Mouse (Mus musculus) forebrain, embryonic 13.5 days (tissue): ENCODE measurements at regions not wholly inside any gene's neighbourhood (a gene's known extent, or its start where the extent isn't known, plus 50 kb on each side); places are given as distances from the start of the nearest gene placed in this dataset.

Experiments used
- ATAC-seq: fragments of 200-750 bp; cut with Nextera tagmentation; 2 replicates; pipeline ENCODE4 v1.8.0; 2017
- H3K27ac ChIP-seq: fragments of 300-500 bp; sonication (generic); 2 replicates; pipeline ENCODE4 v1.5.1; 2015; ENCODE audit warnings: inconsistent platforms, mild to moderate bottlenecking, moderate library complexity
- H3K27me3 ChIP-seq: fragments of 300-500 bp; sonication (generic); 2 replicates; pipeline ENCODE4 v1.6.1; 2015; ENCODE audit warnings: mild to moderate bottlenecking, inconsistent platforms
- H3K36me3 ChIP-seq: fragments of 300-500 bp; sonication (generic); 2 replicates; pipeline ENCODE4 v1.6.1; 2015; ENCODE audit warnings: mild to moderate bottlenecking, inconsistent platforms; ENCODE audit not compliant: poor library complexity, severe bottlenecking
- H3K4me1 ChIP-seq: fragments of 300-500 bp; sonication (generic); 2 replicates; pipeline ENCODE4 v1.6.1; 2015; ENCODE audit warnings: inconsistent platforms
- H3K4me2 ChIP-seq: fragments of 300-500 bp; sonication (generic); 2 replicates; pipeline ENCODE4 v1.6.1; 2015; ENCODE audit warnings: inconsistent platforms, mild to moderate bottlenecking, moderate library complexity
- H3K4me3 ChIP-seq: fragments of 300-500 bp; sonication (generic); 2 replicates; pipeline ENCODE4 v1.5.1; 2015; ENCODE audit warnings: mild to moderate bottlenecking, inconsistent platforms
- H3K9ac ChIP-seq: fragments of 300-500 bp; sonication (generic); 2 replicates; pipeline ENCODE4 v1.6.1; 2015; ENCODE audit warnings: mild to moderate bottlenecking, inconsistent platforms
- H3K9me3 ChIP-seq: fragments of 300-500 bp; sonication (generic); replicated peaks from 2 replicates; pipeline ENCODE4 v1.6.1; 2016; ENCODE audit warnings: inconsistent platforms
- WGBS: fragments of 180-500 bp; shearing (Covaris S2); methylation state at CpG from one replicate; pipeline ENCODE4 v1.1.7; 2015; 5-methylcytosine and 5-hydroxymethylcytosine counted together

DNA sequence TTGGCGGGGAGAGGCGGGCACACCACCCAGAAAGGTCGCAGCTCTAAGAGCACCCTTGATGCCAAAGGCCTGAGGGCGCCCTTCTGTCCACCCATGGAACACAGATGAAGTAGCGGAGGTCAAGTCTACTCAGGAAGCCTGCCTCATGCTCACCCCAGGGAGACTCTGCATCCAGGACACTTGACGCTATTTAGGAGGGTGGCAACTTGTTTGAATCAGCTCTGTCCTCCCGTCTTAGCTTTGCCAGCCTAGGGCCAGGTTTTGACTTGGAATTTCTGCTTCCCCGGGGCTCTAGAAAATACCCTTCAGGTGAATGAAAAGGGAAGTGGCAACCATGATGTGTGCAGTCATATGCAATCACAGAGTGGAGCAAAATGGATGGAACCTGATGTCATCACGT lies 389.2 kb upstream of the Tshz3 start:
- Histone ChIP-seq H3K27ac (no peak overlapping the region), H3K36me3 (no peaks in the 10 kb centered on the region), H3K9me3 (no peaks in the 10 kb centered on the region), H3K27me3 (no peaks in the 10 kb centered on the region), H3K4me3 (no peak overlapping the region), H3K4me2 (no peak overlapping the region), H3K9ac (no peak overlapping the region), H3K4me1 (no peaks in the 10 kb centered on the region)
- WGBS: 88% methylated on average over 9 of the region's 9 CpGs
- ATAC-seq: no peak

DNA sequence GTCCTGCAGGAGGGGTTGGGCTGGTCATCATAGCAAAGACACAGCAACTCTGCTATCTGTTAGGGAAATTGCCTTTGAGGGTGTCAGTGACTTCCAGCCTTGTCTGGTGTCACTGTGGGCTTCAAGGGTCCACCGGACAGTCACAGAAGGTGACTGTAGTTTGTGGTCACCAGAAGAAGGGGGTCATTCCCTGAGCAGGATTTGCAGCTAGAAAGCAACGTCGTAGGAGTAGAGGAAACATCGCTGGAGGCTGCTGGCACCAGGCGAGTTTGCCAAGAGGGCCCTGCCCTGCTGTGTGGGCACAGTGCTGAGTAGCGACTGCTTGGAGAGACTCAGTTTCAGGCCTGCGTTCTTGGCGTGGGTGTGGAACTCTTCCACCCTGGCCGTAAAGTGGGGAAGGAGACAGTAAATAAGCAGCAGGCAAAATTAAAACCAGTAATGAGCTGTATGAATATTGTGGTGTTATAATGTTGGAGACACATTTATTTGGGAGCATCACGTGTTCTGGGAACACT lies 389.8 kb upstream of the Tshz3 start:
- Histone ChIP-seq H3K4me1 (no peaks in the 10 kb centered on the region), H3K9me3 (no peaks in the 10 kb centered on the region), H3K4me3 (no peak overlapping the region), H3K9ac (no peak overlapping the region), H3K4me2 (no peak overlapping the region), H3K36me3 (no peaks in the 10 kb centered on the region), H3K27me3 (no peaks in the 10 kb centered on the region), H3K27ac (no peak overlapping the region)
- ATAC-seq: no peak
- 89% methylated on average over 10 of the region's 10 CpGs for WGBS

DNA sequence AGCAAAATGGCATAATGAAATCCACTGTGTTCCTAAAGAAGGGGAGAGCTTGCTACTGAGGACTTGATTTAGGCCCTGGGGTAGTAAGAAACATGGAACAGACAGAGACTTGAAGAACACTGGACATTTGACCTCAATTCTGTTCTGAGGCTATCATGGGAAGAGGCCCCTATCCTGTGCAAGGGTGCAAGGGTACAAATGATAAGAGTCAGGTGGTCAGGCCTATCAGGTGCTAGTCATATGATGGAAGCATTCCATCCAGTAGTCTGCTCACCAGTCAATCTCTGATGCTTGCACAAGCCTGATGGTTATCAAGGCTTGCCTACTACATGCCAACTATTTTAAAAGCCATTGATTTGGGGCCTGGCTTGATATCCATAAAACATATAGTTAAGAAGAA lies 420.6 kb upstream of the Tshz3 start:
- Histone ChIP-seq H3K4me3 (no peak overlapping the region), H3K36me3 (no peaks in the 10 kb centered on the region), H3K9me3 (no peaks in the 10 kb centered on the region), H3K9ac (no peak overlapping the region), H3K4me2 (no peak overlapping the region), H3K27ac (no peak overlapping the region), H3K27me3 (no peaks in the 10 kb centered on the region), H3K4me1 (no peaks in the 10 kb centered on the region)
- ATAC-seq: no peak

DNA sequence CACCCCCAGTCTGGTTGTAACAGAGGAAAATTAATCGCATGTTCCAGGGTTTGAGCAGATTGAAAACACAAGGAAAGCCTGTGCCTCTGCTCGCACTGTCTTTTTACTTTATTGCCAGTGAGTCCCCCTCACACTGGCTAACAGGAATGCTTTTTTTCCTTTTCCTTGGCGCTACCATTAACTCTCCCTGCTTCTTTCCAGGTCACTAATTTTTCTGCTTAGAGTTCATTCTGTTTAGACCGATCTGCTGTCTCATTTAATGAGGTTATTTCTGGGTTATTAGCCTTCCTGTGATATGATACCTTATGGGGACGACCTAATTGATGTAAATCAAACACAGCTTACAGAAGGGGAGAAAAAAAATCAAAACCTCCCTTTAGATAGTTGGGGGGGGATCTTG lies 429.0 kb upstream of the Tshz3 start:
- no peak overlapping the region for H3K27ac ChIP-seq
- WGBS: 9% methylated on average over 5 of the region's 5 CpGs

DNA sequence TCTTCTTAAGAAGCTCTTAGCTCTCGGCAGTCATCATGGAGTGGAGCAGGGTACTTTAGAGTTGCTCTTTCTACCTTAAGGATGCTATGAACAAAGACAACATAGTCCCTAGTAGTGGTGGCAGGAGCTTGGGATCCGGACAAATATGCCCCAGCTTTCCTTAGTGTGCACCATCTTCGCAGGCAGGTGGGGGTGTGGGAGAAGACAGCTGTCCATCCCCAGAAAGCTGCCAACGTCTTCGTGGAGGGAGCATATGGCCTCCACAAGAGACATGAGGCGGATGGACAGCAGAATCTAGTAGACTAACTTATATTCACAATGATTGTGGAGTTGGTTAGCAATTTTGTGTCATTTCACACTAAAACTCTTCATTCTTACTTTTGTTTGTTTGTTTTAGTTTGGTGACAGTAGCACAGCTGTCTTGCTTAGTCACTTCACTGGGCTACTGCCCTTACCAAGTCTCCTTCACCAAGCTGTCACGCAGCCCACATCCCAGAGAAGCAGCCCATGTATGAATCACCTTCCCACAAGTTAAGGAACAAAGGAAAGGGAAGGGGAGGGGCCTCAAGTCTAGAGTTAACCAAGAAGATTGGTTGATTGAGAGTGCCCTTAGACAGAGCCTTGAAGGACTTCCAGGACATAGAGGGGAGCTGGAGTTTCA lies 432.6 kb upstream of the Tshz3 start:
- Histone ChIP-seq H3K4me2 (no peak overlapping the region), H3K36me3 (no peaks in the 10 kb centered on the region), H3K9ac (no peak overlapping the region), H3K4me3 (no peak overlapping the region), H3K4me1 (peaks cover 9% of the 10 kb centered on the region; the same call in 1 of the 2 replicates), H3K27ac (no peak overlapping the region), H3K27me3 (peaks cover 7% of the 10 kb centered on the region; the same call in 1 of the 2 replicates), H3K9me3 (no peaks in the 10 kb centered on the region)
- WGBS: 81% methylated on average over 7 of the region's 7 CpGs
- ATAC-seq: no peak

More for the DNA sequence above, 429.0 kb upstream of the Tshz3 start:
- no peak for ATAC-seq
- Histone ChIP-seq H3K36me3 (no peaks in the 10 kb centered on the region), H3K4me2 (no peak overlapping the region), H3K4me3 (no peak overlapping the region), H3K27me3 (peaks cover 10% of the 10 kb centered on the region; the same call in 1 of the 2 replicates), H3K4me1 (peaks cover 9% of the 10 kb centered on the region; the same call in 1 of the 2 replicates), H3K9ac (no peak overlapping the region), H3K9me3 (no peaks in the 10 kb centered on the region)

DNA sequence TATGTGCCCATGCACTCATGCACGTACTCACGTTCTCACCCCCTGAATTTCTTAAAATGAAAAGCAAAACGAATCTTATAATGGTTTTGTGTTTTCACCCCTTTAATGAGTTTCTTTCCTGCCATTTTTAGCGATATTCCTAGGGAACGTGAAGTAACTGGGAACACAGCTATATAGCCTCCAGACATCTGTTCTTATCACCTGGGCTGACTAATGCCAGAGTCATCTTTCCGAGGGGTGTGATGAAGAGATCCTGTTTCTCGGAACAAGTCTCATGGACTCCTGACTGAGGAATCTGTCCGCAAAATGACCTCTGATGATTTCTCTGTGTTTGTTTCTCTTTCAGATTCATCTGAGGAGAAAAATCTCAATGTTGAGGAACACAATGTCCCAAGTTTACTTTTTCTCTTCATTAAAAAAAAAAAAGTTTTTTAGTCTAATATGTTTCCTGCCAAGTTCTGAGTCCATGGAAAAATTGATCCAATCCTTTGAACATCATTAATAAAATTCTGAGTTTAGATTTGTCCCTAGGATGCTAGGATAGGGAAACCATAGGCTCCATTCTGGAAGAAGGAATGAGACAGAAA lies 435.7 kb upstream of the Tshz3 start:
- WGBS: 86% methylated on average over 8 of the region's 8 CpGs

DNA sequence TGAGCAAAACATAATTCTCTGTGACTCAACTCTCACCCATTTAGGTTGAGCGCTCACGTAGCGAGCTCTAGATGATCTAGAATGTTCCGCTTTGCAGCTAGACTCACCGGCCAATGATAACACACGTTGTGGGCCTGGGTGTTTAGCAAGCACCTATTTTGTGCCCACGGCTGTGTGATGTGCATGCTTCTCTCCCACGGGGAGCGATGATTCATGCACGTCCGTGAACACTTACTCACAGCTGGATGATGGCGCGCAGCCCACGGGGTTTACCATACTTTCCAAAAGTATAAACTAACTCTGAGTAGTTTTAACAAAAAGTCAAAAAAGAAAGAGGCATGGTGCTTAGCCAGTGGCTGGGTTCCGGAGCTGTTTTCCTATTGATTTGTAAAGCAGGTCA lies 440.8 kb upstream of the Tshz3 start:
- Histone ChIP-seq H3K4me2 (no peak overlapping the region), H3K4me1 (no peaks in the 10 kb centered on the region), H3K4me3 (no peak overlapping the region), H3K27me3 (no peaks in the 10 kb centered on the region), H3K27ac (no peak overlapping the region), H3K9me3 (no peaks in the 10 kb centered on the region), H3K9ac (no peak overlapping the region), H3K36me3 (no peaks in the 10 kb centered on the region)
- no peak for ATAC-seq
- WGBS: 94% methylated on average over 15 of the region's 15 CpGs

More for the DNA sequence above, 435.7 kb upstream of the Tshz3 start:
- no peak for ATAC-seq
- Histone ChIP-seq H3K27me3 (0 out of 2 replicates have a peak, but pooled peaks cover 2% of the 10 kb centered on the region), H3K36me3 (no peaks in the 10 kb centered on the region), H3K9me3 (no peaks in the 10 kb centered on the region), H3K4me3 (no peak overlapping the region), H3K4me2 (no peak overlapping the region), H3K4me1 (no peaks in the 10 kb centered on the region), H3K9ac (no peak overlapping the region), H3K27ac (no peak overlapping the region)

DNA sequence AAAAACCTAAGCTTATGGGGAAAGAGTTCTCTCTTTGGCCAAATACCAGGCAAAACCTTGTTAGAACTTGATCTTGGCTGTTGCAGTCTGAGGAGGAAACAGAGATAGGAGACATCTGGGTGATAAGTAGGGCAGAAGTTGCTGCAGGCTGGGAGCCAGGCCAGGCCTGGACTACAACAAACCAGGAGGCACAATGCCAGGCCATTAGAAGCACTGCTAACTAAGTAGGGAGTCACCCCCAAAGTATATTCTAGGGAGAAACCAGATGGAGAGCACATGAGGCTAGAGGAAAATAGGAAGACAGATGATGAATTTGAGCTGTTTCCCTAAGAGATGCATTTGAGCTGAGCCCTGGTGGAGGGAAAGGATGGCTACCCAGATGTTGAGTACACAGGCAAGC lies 444.6 kb upstream of the Zfp507 start:
- no peak overlapping the region for H3K9ac ChIP-seq
- no peak overlapping the region for H3K4me2 ChIP-seq
- no peak overlapping the region for H3K4me3 ChIP-seq
- ATAC-seq: no peak
- no peaks in the 10 kb centered on the region for H3K9me3 ChIP-seq
- no peaks in the 10 kb centered on the region for H3K27me3 ChIP-seq
- H3K27ac ChIP-seq: no peak overlapping the region
- peaks cover 4% of the 10 kb centered on the region; the same call in 1 of the 2 replicates for H3K4me1 ChIP-seq
- no peaks in the 10 kb centered on the region for H3K36me3 ChIP-seq

DNA sequence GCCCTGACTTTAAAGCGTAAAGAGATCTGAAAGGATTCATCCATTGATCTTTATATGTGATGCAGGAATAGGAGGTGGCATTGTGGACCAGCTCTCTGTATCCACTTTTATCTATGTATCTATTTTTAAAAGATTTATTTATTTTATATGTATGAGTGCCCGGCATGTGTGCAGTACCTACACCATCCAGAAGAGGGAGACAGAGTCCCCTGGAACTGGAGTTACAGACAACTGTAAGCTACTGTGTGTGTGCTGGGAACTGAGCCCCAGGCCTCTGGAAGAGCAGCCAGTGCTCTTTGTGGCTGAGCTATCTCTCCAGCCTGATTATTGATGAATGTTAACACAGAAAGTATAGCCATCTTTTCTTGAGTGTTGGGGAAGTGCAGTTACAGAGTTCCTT lies 433.9 kb upstream of the Zfp507 start:
- no peak for ATAC-seq
- no peak overlapping the region for H3K4me3 ChIP-seq
- no peaks in the 10 kb centered on the region for H3K36me3 ChIP-seq
- peaks cover 3% of the 10 kb centered on the region; the same call in 1 of the 2 replicates for H3K9me3 ChIP-seq
- no peaks in the 10 kb centered on the region for H3K4me1 ChIP-seq
- no peak overlapping the region for H3K4me2 ChIP-seq
- H3K9ac ChIP-seq: no peak overlapping the region
- 97% methylated on average over 2 of the region's 2 CpGs for WGBS
- H3K27me3 ChIP-seq: no peaks in the 10 kb centered on the region
- H3K27ac ChIP-seq: no peak overlapping the region

DNA sequence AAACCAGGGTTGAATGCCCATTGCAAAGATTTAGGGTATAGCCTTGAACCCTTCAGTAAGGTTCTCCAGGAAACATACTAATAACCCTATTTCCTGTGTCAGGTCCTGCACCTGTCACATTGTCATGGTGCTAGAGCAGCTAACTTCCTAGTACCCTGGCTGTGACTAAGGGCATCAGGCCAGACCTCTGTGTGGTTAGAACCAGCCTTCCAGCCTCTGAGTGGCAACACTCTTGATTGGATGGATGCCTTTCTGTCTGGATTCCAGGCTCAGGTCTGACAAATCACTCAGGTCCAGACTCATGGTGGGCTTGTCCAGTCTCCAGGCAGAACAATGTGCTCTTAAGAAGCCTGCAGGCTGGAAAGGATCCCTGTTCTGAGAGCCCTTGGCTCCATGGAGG lies 426.2 kb upstream of the Zfp507 start:
- Histone ChIP-seq H3K4me1 (no peaks in the 10 kb centered on the region), H3K27ac (no peak overlapping the region), H3K36me3 (no peaks in the 10 kb centered on the region), H3K9ac (no peak overlapping the region), H3K27me3 (no peaks in the 10 kb centered on the region), H3K4me3 (no peak overlapping the region), H3K9me3 (no peaks in the 10 kb centered on the region), H3K4me2 (no peak overlapping the region)
- no peak for ATAC-seq

DNA sequence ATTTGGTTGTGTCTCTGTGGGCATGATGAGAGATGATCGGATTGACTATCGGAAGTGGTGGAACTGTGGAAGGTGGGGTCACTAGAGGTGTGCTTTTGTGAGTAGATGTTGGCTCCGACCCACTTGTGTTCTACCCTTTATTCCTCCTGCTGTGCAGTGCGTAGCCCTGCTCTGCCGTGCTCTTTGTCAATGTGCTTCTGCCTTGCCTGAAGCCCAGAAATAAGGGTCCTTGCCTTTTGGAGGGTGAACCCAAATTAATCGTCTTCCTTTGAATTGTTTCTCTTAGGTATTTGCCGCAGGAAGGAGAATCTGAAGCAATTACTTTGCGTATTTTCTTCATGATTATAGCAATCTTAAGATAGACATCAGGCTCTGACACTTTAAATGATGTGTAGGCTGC lies 421.6 kb upstream of the Zfp507 start:
- Histone ChIP-seq H3K4me2 (no peak overlapping the region), H3K27ac (no peak overlapping the region), H3K9me3 (no peaks in the 10 kb centered on the region), H3K9ac (no peak overlapping the region), H3K27me3 (no peaks in the 10 kb centered on the region), H3K36me3 (no peaks in the 10 kb centered on the region), H3K4me1 (no peaks in the 10 kb centered on the region), H3K4me3 (no peak overlapping the region)
- no peak for ATAC-seq
- WGBS: 92% methylated on average over 8 of the region's 8 CpGs

DNA sequence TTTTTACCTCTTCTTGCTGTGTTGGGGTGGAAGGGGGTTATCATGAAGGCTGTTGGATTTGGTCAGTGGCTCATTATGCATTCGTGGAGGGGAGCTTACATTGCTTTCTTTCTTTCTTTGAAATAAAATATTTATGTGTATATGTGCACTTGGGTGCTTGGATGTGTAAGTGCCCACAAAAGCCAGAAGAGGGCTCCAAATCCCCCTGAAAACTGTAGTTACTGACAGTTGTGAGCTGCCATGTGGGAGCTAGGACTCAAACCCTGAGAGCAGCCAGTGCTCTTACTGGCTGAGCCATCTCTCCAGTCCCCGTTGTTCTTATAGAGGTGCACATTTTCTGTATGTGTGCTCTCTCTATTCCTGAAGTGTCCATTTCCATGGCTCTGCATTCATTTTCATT lies 415.6 kb upstream of the Zfp507 start:
- ATAC-seq: no peak
- no peak overlapping the region for H3K4me3 ChIP-seq
- no peak overlapping the region for H3K4me2 ChIP-seq
- no peaks in the 10 kb centered on the region for H3K9me3 ChIP-seq
- no peak overlapping the region for H3K27ac ChIP-seq
- 57% methylated on average over 2 of the region's 2 CpGs for WGBS
- no peaks in the 10 kb centered on the region for H3K4me1 ChIP-seq
- H3K36me3 ChIP-seq: no peaks in the 10 kb centered on the region
- no peaks in the 10 kb centered on the region for H3K27me3 ChIP-seq
- no peak overlapping the region for H3K9ac ChIP-seq

DNA sequence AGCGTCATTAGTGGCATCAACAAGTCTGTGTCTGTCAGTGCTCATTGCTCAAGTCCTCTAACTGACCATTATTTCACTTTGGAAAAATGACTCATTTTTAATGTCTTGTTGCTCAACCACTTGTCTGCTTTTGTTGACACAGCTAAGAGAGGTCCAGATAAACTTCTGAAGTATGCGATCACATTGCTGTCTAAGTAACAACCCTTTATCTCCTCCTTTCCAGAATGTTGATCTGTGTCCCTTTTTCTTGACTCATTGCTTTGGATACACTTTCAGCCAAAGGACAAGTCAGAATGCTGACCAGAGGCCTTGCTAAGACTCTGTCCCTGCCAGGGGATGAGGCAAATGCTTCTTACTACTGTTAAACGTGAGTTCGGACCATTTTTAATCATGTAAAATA lies 407.2 kb upstream of the Zfp507 start:
- Histone ChIP-seq H3K9me3 (no peaks in the 10 kb centered on the region), H3K9ac (no peak overlapping the region), H3K27ac (no peak overlapping the region), H3K4me3 (no peak overlapping the region), H3K36me3 (no peaks in the 10 kb centered on the region), H3K4me2 (no peak overlapping the region), H3K27me3 (no peaks in the 10 kb centered on the region), H3K4me1 (peaks cover 6% of the 10 kb centered on the region; the same call in 1 of the 2 replicates)
- 90% methylated on average over 4 of the region's 4 CpGs for WGBS
- no peak for ATAC-seq
